8 mouse cellular contexts compared by ENCODE assay signal in the genomic region with DNA sequence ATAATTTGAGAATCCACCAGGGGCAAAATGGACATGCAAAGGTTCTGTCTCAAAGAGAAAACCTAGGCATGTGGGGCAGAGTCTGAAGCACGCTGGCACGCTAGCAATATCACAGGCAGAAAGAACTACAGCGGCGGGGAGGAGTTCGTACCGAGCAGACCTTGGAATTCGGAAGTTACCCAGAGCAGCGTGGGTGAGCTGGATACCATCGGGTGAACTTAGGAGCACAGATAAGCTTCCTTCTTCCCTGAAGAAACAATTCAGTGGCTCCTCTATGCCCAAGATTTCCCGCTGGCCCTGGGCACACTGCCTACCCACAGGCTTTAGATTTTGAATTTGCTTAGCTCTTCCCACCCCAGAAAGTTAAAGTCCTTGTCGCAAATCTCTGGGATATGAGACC.
A peak's percentile ranks its signal among the peaks of the same experiment; 100 is the strongest.
DNase-seq lines count a peak whose midpoint lies in the region; ATAC-seq and TF ChIP-seq lines count a peak whose summit lies in the region.

No protein-coding gene starts in this region.

- no peaks in the 10 kb centered on the region for H3K36me3 ChIP-seq in heart, embryonic 12.5 days
- no peaks in the 10 kb centered on the region for H3K36me3 ChIP-seq in heart, embryonic 16.5 days (ENCODE audit: control insufficient read depth, insufficient read depth)
- H3K36me3 ChIP-seq in lung, postnatal 0 days (ENCODE audit: insufficient read depth, low read length), result no peaks in the 10 kb centered on the region

- H3K4me2 ChIP-seq in heart, embryonic 12.5 days, result peak overlapping the region; percentile 67
- H3K4me2 ChIP-seq in heart, embryonic 16.5 days (ENCODE audit: low read depth, low read length), result peak overlapping the region; percentile 68
- H3K4me2 ChIP-seq in lung, postnatal 0 days (replicated peaks; ENCODE audit: low read depth, low read length), result peak overlapping the region; percentile 30; the same call in 1 of the 2 replicates

- no peak for TF ChIP-seq EP300 in lung, postnatal 0 days (IDR thresholded peaks at IDR 0.05)

- no peak for TF ChIP-seq CTCF in lung, postnatal 0 days (IDR thresholded peaks at IDR 0.05)

- no peak for ATAC-seq in heart, embryonic 12.5 days (ENCODE audit: insufficient number of reproducible peaks, low FRiP score)
- ATAC-seq in heart, embryonic 16.5 days (replicated peaks; ENCODE audit: extremely low read depth, insufficient read depth, low FRiP score), result no peak
- no peak for ATAC-seq in lung, postnatal 0 days
- no peak for ATAC-seq in inflammation-experienced regulatory T-cells, adult 6 months

- WGBS in heart, embryonic 12.5 days, result 17% methylated on average over 11 of the region's 11 CpGs
- WGBS in heart, embryonic 16.5 days, result 12% methylated on average over 11 of the region's 11 CpGs
- 25% methylated on average over 11 of the region's 11 CpGs for WGBS in lung, postnatal 0 days

- H3K4me1 ChIP-seq in heart, embryonic 12.5 days (replicated peaks), result peaks cover 9% of the 10 kb centered on the region; the same call in 1 of the 2 replicates
- H3K4me1 ChIP-seq in heart, embryonic 16.5 days (ENCODE audit: control insufficient read depth, insufficient read depth, low read length), result peaks cover 3% of the 10 kb centered on the region; the same call in 1 of the 2 replicates
- no peaks in the 10 kb centered on the region for H3K4me1 ChIP-seq in lung, postnatal 0 days (ENCODE audit: insufficient read depth, low read depth, low read length)

- no peaks in the 10 kb centered on the region for H3K27me3 ChIP-seq in heart, embryonic 12.5 days (replicated peaks)
- no peaks in the 10 kb centered on the region; the same call in 1 of the 2 replicates for H3K27me3 ChIP-seq in heart, embryonic 16.5 days (ENCODE audit: control insufficient read depth, insufficient read depth, low read length)
- H3K27me3 ChIP-seq in lung, postnatal 0 days (replicated peaks; ENCODE audit: insufficient read depth, low read length), result no peaks in the 10 kb centered on the region

- H3K4me3 ChIP-seq in heart, embryonic 12.5 days, result peak overlapping the region; percentile 37
- H3K4me3 ChIP-seq in heart, embryonic 16.5 days (ENCODE audit: low read length), result peak overlapping the region; percentile 43
- H3K4me3 ChIP-seq in lung, postnatal 0 days (ENCODE audit: low read depth, low read length), result no peak overlapping the region

- DNase-seq in heart, postnatal 14 days, result no peak
- DNase-seq in cerebellum, adult 11 months, result peak; percentile 32
- DNase-seq in lung, postnatal 0 days (ENCODE audit: low spot score), result peak; percentile 17
- no peak for DNase-seq in frontal cortex, postnatal 14 days (ENCODE audit: low spot score in 2 of 2)
- DNase-seq in B cell, adult 2 months, result no peak

- H3K9ac ChIP-seq in heart, embryonic 12.5 days, result peak overlapping the region; percentile 54
- peak overlapping the region; percentile 37 for H3K9ac ChIP-seq in heart, embryonic 16.5 days (ENCODE audit: low read length)
- no peak overlapping the region for H3K9ac ChIP-seq in lung, postnatal 0 days (replicated peaks; ENCODE audit: low read depth)

- no peak overlapping the region for H3K27ac ChIP-seq in heart, embryonic 12.5 days (ENCODE audit: poor library complexity, severe bottlenecking)
- no peak overlapping the region for H3K27ac ChIP-seq in heart, embryonic 16.5 days (ENCODE audit: low read length)
- no peak overlapping the region for H3K27ac ChIP-seq in lung, postnatal 0 days (ENCODE audit: low read length)

- H3K9me3 ChIP-seq in heart, embryonic 12.5 days (replicated peaks), result no peaks in the 10 kb centered on the region
- H3K9me3 ChIP-seq in heart, embryonic 16.5 days (replicated peaks; ENCODE audit: control insufficient read depth, low read length), result no peaks in the 10 kb centered on the region
- H3K9me3 ChIP-seq in lung, postnatal 0 days (ENCODE audit: low read length), result no peaks in the 10 kb centered on the region

- intact Hi-C loops in heart, postnatal 14 days (cut with DNase I), result no loop called here

Comparison
In these comparisons a context has a peak if more than half of its experiments do, and no peak if none do; other contexts are left out.
1. DNase-seq: peak in cerebellum, adult 11 months (single experiment) and lung, postnatal 0 days (single experiment); none in heart, postnatal 14 days (0 of 2), frontal cortex, postnatal 14 days (0 of 2) and B cell, adult 2 months (0 of 2).
2. Peak in every context shown above with its lines, with median percentiles within 50 percentile points of each other: H3K4me2 ChIP-seq.